Mouse (Mus musculus) MEL (cell line): ENCODE data around the gene Foxl2. TPM values are rescaled to one million over a fixed set of nuclear protein-coding genes. Genes with fewer than 3 reads are reported as not detected.

Experiments
- DNase-seq: peaks from one replicate; pipeline ENCODE4 v3.0.0; 2011; ENCODE audit warnings: low read depth, low spot score
- H3K27ac ChIP-seq: 2 replicates; pipeline ENCODE4 v1.5.1; 2012; ENCODE audit warnings: low read depth, mild to moderate bottlenecking, control low read depth, low read length, moderate library complexity; ENCODE audit not compliant: control insufficient read depth
- H3K27me3 ChIP-seq, 2 experiments: fragments of 150-350 bp in 1 of 2; sonication (generic) in 1 of 2; 2 replicates each; pipeline ENCODE4 v1.6.1; 2012; ENCODE audit warnings: low read length in 2 of 2, mild to moderate bottlenecking in 2 of 2, improper control_type of control experiment in 1 of 2, moderate library complexity in 1 of 2; ENCODE audit not compliant: insufficient read depth in 2 of 2, control insufficient read depth in 1 of 2
- H3K36me3 ChIP-seq, 2 experiments: 2 replicates each; pipeline ENCODE4 v1.6.1; 2012 to 2014; ENCODE audit warnings: low read length in 2 of 2, improper control_type of control experiment in 1 of 2, inconsistent platforms in 1 of 2, mild to moderate bottlenecking in 1 of 2; ENCODE audit not compliant: insufficient read depth in 2 of 2, control insufficient read depth in 1 of 2
- H3K4me1 ChIP-seq, 2 experiments: fragments of 150-350 bp in 1 of 2; sonication (generic) in 1 of 2; 2 replicates each; pipeline ENCODE4 v1.6.1; 2012; ENCODE audit warnings: low read length in 2 of 2, improper control_type of control experiment in 1 of 2, mild to moderate bottlenecking in 1 of 2; ENCODE audit not compliant: insufficient read depth in 2 of 2, control insufficient read depth in 1 of 2
- H3K4me3 ChIP-seq, 2 experiments: fragments of 150-350 bp in 1 of 2; sonication (generic) in 1 of 2; 2 replicates each; pipeline ENCODE4 v1.5.1; 2012; ENCODE audit warnings: low read depth in 2 of 2, low read length in 2 of 2, mild to moderate bottlenecking in 2 of 2, moderate library complexity in 2 of 2, control low read depth in 1 of 2, improper control_type of control experiment in 1 of 2; ENCODE audit not compliant: control insufficient read depth in 1 of 2, insufficient read depth in 1 of 2
- H3K79me2 ChIP-seq: 2 replicates; pipeline ENCODE4 v1.6.1; 2012; ENCODE audit warnings: mild to moderate bottlenecking, low read length, moderate library complexity; ENCODE audit not compliant: control insufficient read depth, poor library complexity, insufficient read depth
- H3K9ac ChIP-seq: 2 replicates; pipeline ENCODE4 v1.6.1; 2012; ENCODE audit warnings: low read depth, mild to moderate bottlenecking, control low read depth, low read length, moderate library complexity; ENCODE audit not compliant: control insufficient read depth, poor library complexity, severe bottlenecking
- H3K9me3 ChIP-seq: fragments of 150-350 bp; sonication (generic); replicated peaks from 2 replicates; pipeline ENCODE4 v1.6.1; 2012; ENCODE audit warnings: mild to moderate bottlenecking, low read length, improper control_type of control experiment, moderate library complexity; ENCODE audit not compliant: insufficient read depth
- BHLHE40 ChIP-seq: IDR thresholded peaks from 2 replicates; pipeline ENCODE4 v1.6.1; 2012; ENCODE audit warnings: low read depth, mild to moderate bottlenecking, inconsistent platforms, low read length, improper control_type of control experiment, borderline replicate concordance
- CHD1 ChIP-seq: IDR thresholded peaks from 2 replicates; pipeline ENCODE4 v1.6.1; 2012; ENCODE audit warnings: low read depth, mild to moderate bottlenecking, inconsistent platforms, low read length, improper control_type of control experiment
- E2F4 ChIP-seq: IDR thresholded peaks from 2 replicates; pipeline ENCODE4 v1.6.1; 2011; ENCODE audit warnings: low read depth, low read length, improper control_type of control experiment, borderline replicate concordance
- ETS1 ChIP-seq: IDR thresholded peaks from 2 replicates; pipeline ENCODE4 v1.6.1; 2012; ENCODE audit warnings: low read depth, mild to moderate bottlenecking, inconsistent platforms, low read length, improper control_type of control experiment, moderate library complexity
- GATA1 ChIP-seq: IDR thresholded peaks from 2 replicates; pipeline ENCODE4 v1.6.1; 2011; ENCODE audit warnings: low read depth, low read length, improper control_type of control experiment
- MAFK ChIP-seq: IDR thresholded peaks from 2 replicates; pipeline ENCODE4 v1.6.1; 2011; ENCODE audit warnings: low read depth, mild to moderate bottlenecking, low read length, improper control_type of control experiment, borderline replicate concordance
- MXI1 ChIP-seq: IDR thresholded peaks from 2 replicates; pipeline ENCODE4 v1.6.1; 2011; ENCODE audit warnings: mild to moderate bottlenecking, low read depth, low read length, improper control_type of control experiment
- RAD21 ChIP-seq: IDR thresholded peaks from 2 replicates; pipeline ENCODE4 v1.6.1; 2011; ENCODE audit warnings: mild to moderate bottlenecking, low read depth, low read length, improper control_type of control experiment
- SIN3A ChIP-seq: IDR thresholded peaks from 2 replicates; pipeline ENCODE4 v1.6.1; 2012; ENCODE audit warnings: low read length, improper control_type of control experiment, inconsistent platforms
- SMC3 ChIP-seq: IDR thresholded peaks from 2 replicates; pipeline ENCODE4 v1.6.1; 2011; ENCODE audit warnings: low read depth, low read length, improper control_type of control experiment
- TCF12 ChIP-seq: IDR thresholded peaks from 2 replicates; pipeline ENCODE4 v1.6.1; 2014; ENCODE audit warnings: low read depth, mild to moderate bottlenecking, inconsistent platforms, low read length, improper control_type of control experiment, moderate library complexity
- USF1 ChIP-seq: IDR thresholded peaks from 2 replicates; pipeline ENCODE4 v1.6.1; 2014; ENCODE audit warnings: low read depth, mild to moderate bottlenecking, inconsistent platforms, low read length, improper control_type of control experiment, moderate library complexity
- ZKSCAN1 ChIP-seq: IDR thresholded peaks from 2 replicates; pipeline ENCODE4 v1.6.1; 2012; ENCODE audit warnings: low read depth, mild to moderate bottlenecking, inconsistent platforms, low read length, improper control_type of control experiment, moderate library complexity
- ZMIZ1 ChIP-seq: IDR thresholded peaks from 2 replicates; pipeline ENCODE4 v1.6.1; 2012; ENCODE audit warnings: low read depth, mild to moderate bottlenecking, inconsistent platforms, low read length, improper control_type of control experiment, moderate library complexity
- ZNF384 ChIP-seq: IDR thresholded peaks from 2 replicates; pipeline ENCODE4 v1.6.1; 2012; ENCODE audit warnings: low read depth, mild to moderate bottlenecking, inconsistent platforms, low read length, improper control_type of control experiment
- polyA plus RNA-seq, 2 experiments: library from polyadenylated mRNA; stranded (reverse) in 1 of 2; unstranded in 1 of 2; fragments of >175 nt in 1 of 2; fragments of >200 nt in 1 of 2; gene quantifications; 2 replicates each; pipeline versions ENCODE4 v1.2.1 to v1.2.4; 2012; ENCODE audit warnings: low replicate concordance in 2 of 2, low read depth in 1 of 2; ENCODE audit not compliant: insufficient read length in 2 of 2, insufficient read depth in 1 of 2, missing spikeins in 1 of 2
- total RNA-seq: library from RNA; depleted of rRNA; stranded (reverse); fragments of 300-350 nt; gene quantifications from 2 replicates; pipeline ENCODE4 v1.2.3, GENCODE M21; 2012

The Foxl2 gene
- total and polyA plus RNA-seq, 3 experiments: not detected

- no peak overlapping the region for H3K27ac ChIP-seq
- TF ChIP-seq TCF12 (no peak), ZMIZ1 (no peak), SMC3 (no peak), MXI1 (no peak), E2F4 (no peak), RAD21 (no peak), BHLHE40 (no peak), GATA1 (no peak), USF1 (no peak), ZNF384 (no peak)
- TF ChIP-seq, all 39 proteins: peak for 0
- Histone ChIP-seq H3K9ac (no peak overlapping the region), H3K79me2 (no peaks in the 10 kb centered on the region), H3K27me3 (no peaks in the 10 kb centered on the region), H3K4me1 (no peaks in the 10 kb centered on the region), H3K36me3 (no peaks in the 10 kb centered on the region), H3K9me3 (no peaks in the 10 kb centered on the region), H3K4me3 (no peak overlapping the region)
- DNase-seq: no peak
Measured at GRCm38 (mm10) chr9:98953291-98953690, 1.8 kb upstream of the Foxl2 start.

DNA sequence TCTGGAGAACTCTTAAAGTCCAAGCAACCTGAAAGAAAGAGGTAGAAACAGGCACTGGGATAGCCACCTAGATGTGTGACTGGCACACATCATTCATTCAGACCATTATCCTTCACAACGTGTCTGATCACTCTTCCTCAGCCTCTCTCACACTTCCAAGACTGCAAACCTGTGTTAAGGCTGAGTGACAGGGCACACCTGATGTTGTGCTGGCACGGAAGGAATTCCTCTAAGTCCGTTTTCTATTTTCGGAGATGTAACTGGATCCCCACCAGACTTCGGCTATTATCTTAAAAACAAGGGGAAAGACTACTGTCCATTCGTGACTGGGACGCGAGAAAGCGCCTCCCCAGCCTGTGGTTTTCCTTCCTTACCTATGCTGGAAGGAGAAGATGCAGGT is 1.3 kb upstream of the Foxl2 start:
- no peak for TF ChIP-seq TCF12
- TF ChIP-seq ZKSCAN1: no peak
- TF ChIP-seq MAFK: no peak
- TF ChIP-seq SMC3: no peak
- TF ChIP-seq ETS1: no peak
- no peak for TF ChIP-seq SIN3A
- TF ChIP-seq MXI1: no peak
- no peak for TF ChIP-seq CHD1
- TF ChIP-seq, all 39 proteins: peak for 0
- H3K27ac ChIP-seq: no peak overlapping the region
- no peaks in the 10 kb centered on the region for H3K79me2 ChIP-seq
- no peak overlapping the region for H3K9ac ChIP-seq
- no peak for DNase-seq
- no peaks in the 10 kb centered on the region for H3K27me3 ChIP-seq
- H3K4me3 ChIP-seq: no peak overlapping the region
- H3K36me3 ChIP-seq: no peaks in the 10 kb centered on the region
- H3K9me3 ChIP-seq: no peaks in the 10 kb centered on the region
- H3K4me1 ChIP-seq: no peaks in the 10 kb centered on the region
